Mouse (Mus musculus) MEL (cell line): ENCODE results near the gene Upk3b. TPM values are rescaled to one million over a fixed set of nuclear protein-coding genes. Genes with fewer than 3 reads are reported as not detected.
A peak's percentile ranks its signal among the peaks of the same experiment; 100 is the strongest.

ENCODE experiments used
- DNase-seq: peaks from one replicate; pipeline ENCODE4 v3.0.0; 2011; ENCODE audit warnings: low read depth, low spot score
- H3K27ac ChIP-seq: 2 replicates; pipeline ENCODE4 v1.5.1; 2012; ENCODE audit warnings: low read depth, mild to moderate bottlenecking, control low read depth, low read length, moderate library complexity; ENCODE audit not compliant: control insufficient read depth
- H3K27me3 ChIP-seq, 2 experiments: fragments of 150-350 bp in 1 of 2; sonication (generic) in 1 of 2; 2 replicates each; pipeline ENCODE4 v1.6.1; 2012; ENCODE audit warnings: low read length in 2 of 2, mild to moderate bottlenecking in 2 of 2, improper control_type of control experiment in 1 of 2, moderate library complexity in 1 of 2; ENCODE audit not compliant: insufficient read depth in 2 of 2, control insufficient read depth in 1 of 2
- H3K36me3 ChIP-seq, 2 experiments: 2 replicates each; pipeline ENCODE4 v1.6.1; 2012 to 2014; ENCODE audit warnings: low read length in 2 of 2, improper control_type of control experiment in 1 of 2, inconsistent platforms in 1 of 2, mild to moderate bottlenecking in 1 of 2; ENCODE audit not compliant: insufficient read depth in 2 of 2, control insufficient read depth in 1 of 2
- H3K4me1 ChIP-seq, 2 experiments: fragments of 150-350 bp in 1 of 2; sonication (generic) in 1 of 2; 2 replicates each; pipeline ENCODE4 v1.6.1; 2012; ENCODE audit warnings: low read length in 2 of 2, improper control_type of control experiment in 1 of 2, mild to moderate bottlenecking in 1 of 2; ENCODE audit not compliant: insufficient read depth in 2 of 2, control insufficient read depth in 1 of 2
- H3K4me3 ChIP-seq, 2 experiments: fragments of 150-350 bp in 1 of 2; sonication (generic) in 1 of 2; 2 replicates each; pipeline ENCODE4 v1.5.1; 2012; ENCODE audit warnings: low read depth in 2 of 2, low read length in 2 of 2, mild to moderate bottlenecking in 2 of 2, moderate library complexity in 2 of 2, control low read depth in 1 of 2, improper control_type of control experiment in 1 of 2; ENCODE audit not compliant: control insufficient read depth in 1 of 2, insufficient read depth in 1 of 2
- H3K79me2 ChIP-seq: 2 replicates; pipeline ENCODE4 v1.6.1; 2012; ENCODE audit warnings: mild to moderate bottlenecking, low read length, moderate library complexity; ENCODE audit not compliant: control insufficient read depth, poor library complexity, insufficient read depth
- H3K9ac ChIP-seq: 2 replicates; pipeline ENCODE4 v1.6.1; 2012; ENCODE audit warnings: low read depth, mild to moderate bottlenecking, control low read depth, low read length, moderate library complexity; ENCODE audit not compliant: control insufficient read depth, poor library complexity, severe bottlenecking
- H3K9me3 ChIP-seq: fragments of 150-350 bp; sonication (generic); replicated peaks from 2 replicates; pipeline ENCODE4 v1.6.1; 2012; ENCODE audit warnings: mild to moderate bottlenecking, low read length, improper control_type of control experiment, moderate library complexity; ENCODE audit not compliant: insufficient read depth
- CTCF ChIP-seq, 3 experiments: IDR thresholded peaks in 2 of 3; conservative IDR thresholded peaks in 1 of 3; 2 replicates each; pipeline ENCODE4 v1.5.1; 2011 to 2012; ENCODE audit warnings: low read length in 3 of 3, low read depth in 2 of 3, mild to moderate bottlenecking in 2 of 3, improper control_type of control experiment in 1 of 3, inconsistent platforms in 1 of 3, mixed read lengths in 1 of 3, moderate library complexity in 1 of 3; ENCODE audit not compliant: control insufficient read depth in 1 of 3, insufficient read depth in 1 of 3, poor library complexity in 1 of 3, severe bottlenecking in 1 of 3
- E2F4 ChIP-seq: IDR thresholded peaks from 2 replicates; pipeline ENCODE4 v1.6.1; 2011; ENCODE audit warnings: low read depth, low read length, improper control_type of control experiment, borderline replicate concordance
- EP300 ChIP-seq, 2 experiments: IDR thresholded peaks; 2 replicates each; pipeline ENCODE4 v1.6.1; 2011; ENCODE audit warnings: improper control_type of control experiment in 2 of 2, low read length in 2 of 2, low read depth in 1 of 2, mild to moderate bottlenecking in 1 of 2
- ETS1 ChIP-seq: IDR thresholded peaks from 2 replicates; pipeline ENCODE4 v1.6.1; 2012; ENCODE audit warnings: low read depth, mild to moderate bottlenecking, inconsistent platforms, low read length, improper control_type of control experiment, moderate library complexity
- GABPA ChIP-seq: IDR thresholded peaks from 2 replicates; pipeline ENCODE4 v1.6.1; 2012; ENCODE audit warnings: low read depth, mild to moderate bottlenecking, inconsistent platforms, low read length, improper control_type of control experiment, moderate library complexity
- HCFC1 ChIP-seq: IDR thresholded peaks from 2 replicates; pipeline ENCODE4 v1.6.1; 2012; ENCODE audit warnings: low read depth, mild to moderate bottlenecking, inconsistent platforms, low read length, improper control_type of control experiment, moderate library complexity
- KAT2A ChIP-seq: conservative IDR thresholded peaks from 2 replicates; pipeline ENCODE4 v1.6.1; 2012; ENCODE audit warnings: low read depth, low read length, improper control_type of control experiment, inconsistent platforms
- MAX ChIP-seq: IDR thresholded peaks from 2 replicates; pipeline ENCODE4 v1.6.1; 2011; ENCODE audit warnings: low read length, improper control_type of control experiment
- MAZ ChIP-seq: IDR thresholded peaks from 2 replicates; pipeline ENCODE4 v1.6.1; 2012; ENCODE audit warnings: low read depth, mild to moderate bottlenecking, inconsistent platforms, low read length, improper control_type of control experiment
- MEF2A ChIP-seq: IDR thresholded peaks from 2 replicates; pipeline ENCODE4 v1.6.1; 2014; ENCODE audit warnings: low read depth, mild to moderate bottlenecking, inconsistent platforms, low read length, improper control_type of control experiment; ENCODE audit not compliant: poor library complexity, insufficient replicate concordance, severe bottlenecking; ENCODE audit errors: extremely low read depth
- MYB ChIP-seq: IDR thresholded peaks from 2 replicates; pipeline ENCODE4 v1.6.1; 2011; ENCODE audit warnings: mild to moderate bottlenecking, low read depth, low read length, improper control_type of control experiment
- MYC ChIP-seq: IDR thresholded peaks from 2 replicates; pipeline ENCODE4 v1.6.1; 2011; ENCODE audit warnings: low read depth, mild to moderate bottlenecking, low read length, improper control_type of control experiment, moderate library complexity
- NRF1 ChIP-seq: IDR thresholded peaks from 2 replicates; pipeline ENCODE4 v1.6.1; 2014; ENCODE audit warnings: low read depth, mild to moderate bottlenecking, inconsistent platforms, low read length, improper control_type of control experiment, moderate library complexity; ENCODE audit not compliant: poor library complexity, insufficient read depth, severe bottlenecking
- POLR2AphosphoS2 ChIP-seq: IDR thresholded peaks from 2 replicates; pipeline ENCODE4 v1.6.1; 2011; ENCODE audit warnings: low read length, improper control_type of control experiment
- POLR2AphosphoS5 ChIP-seq: IDR thresholded peaks from 2 replicates; pipeline ENCODE4 v1.6.1; 2012; ENCODE audit warnings: low read depth, borderline replicate concordance, mild to moderate bottlenecking, inconsistent platforms, low read length, moderate library complexity, mixed read lengths
- RAD21 ChIP-seq: IDR thresholded peaks from 2 replicates; pipeline ENCODE4 v1.6.1; 2011; ENCODE audit warnings: mild to moderate bottlenecking, low read depth, low read length, improper control_type of control experiment
- RCOR1 ChIP-seq: IDR thresholded peaks from 2 replicates; pipeline ENCODE4 v1.6.1; 2012; ENCODE audit warnings: low read depth, mild to moderate bottlenecking, inconsistent platforms, low read length, improper control_type of control experiment
- SIN3A ChIP-seq: IDR thresholded peaks from 2 replicates; pipeline ENCODE4 v1.6.1; 2012; ENCODE audit warnings: low read length, improper control_type of control experiment, inconsistent platforms
- SMC3 ChIP-seq: IDR thresholded peaks from 2 replicates; pipeline ENCODE4 v1.6.1; 2011; ENCODE audit warnings: low read depth, low read length, improper control_type of control experiment
- TAL1 ChIP-seq: IDR thresholded peaks from 2 replicates; pipeline ENCODE4 v1.6.1; 2012; ENCODE audit warnings: mild to moderate bottlenecking, inconsistent platforms, low read length, moderate library complexity, mixed read lengths
- TCF12 ChIP-seq: IDR thresholded peaks from 2 replicates; pipeline ENCODE4 v1.6.1; 2014; ENCODE audit warnings: low read depth, mild to moderate bottlenecking, inconsistent platforms, low read length, improper control_type of control experiment, moderate library complexity
- ZMIZ1 ChIP-seq: IDR thresholded peaks from 2 replicates; pipeline ENCODE4 v1.6.1; 2012; ENCODE audit warnings: low read depth, mild to moderate bottlenecking, inconsistent platforms, low read length, improper control_type of control experiment, moderate library complexity
- polyA plus RNA-seq, 2 experiments: library from polyadenylated mRNA; stranded (reverse) in 1 of 2; unstranded in 1 of 2; fragments of >175 nt in 1 of 2; fragments of >200 nt in 1 of 2; gene quantifications; 2 replicates each; pipeline versions ENCODE4 v1.2.1 to v1.2.4; 2012; ENCODE audit warnings: low replicate concordance in 2 of 2, low read depth in 1 of 2; ENCODE audit not compliant: insufficient read length in 2 of 2, insufficient read depth in 1 of 2, missing spikeins in 1 of 2
- total RNA-seq: library from RNA; depleted of rRNA; stranded (reverse); fragments of 300-350 nt; gene quantifications from 2 replicates; pipeline ENCODE4 v1.2.3, GENCODE M21; 2012

Upk3b gene
- total and polyA plus RNA-seq, 3 experiments: not detected

- Histone ChIP-seq H3K27ac (no peak overlapping the region), H3K9ac (no peak overlapping the region), H3K36me3 (no peaks in the 10 kb centered on the region), H3K4me3 (no peak overlapping the region), H3K9me3 (no peaks in the 10 kb centered on the region), H3K27me3 (no peaks in the 10 kb centered on the region), H3K79me2 (no peaks in the 10 kb centered on the region), H3K4me1 (peaks cover 0 to 3% of the 10 kb centered on the region in 2 experiments; a peak in 3 of 4 replicates)
- TF ChIP-seq TAL1 (no peak), ETS1 (no peak), E2F4 (no peak), POLR2AphosphoS2 (no peak), MYC (no peak), HCFC1 (no peak)
- DNase-seq: peak; percentile 39
Measured at GRCm38 (mm10) chr5:136041260-136041659, 3.0 kb downstream of the Upk3b start.

DNA sequence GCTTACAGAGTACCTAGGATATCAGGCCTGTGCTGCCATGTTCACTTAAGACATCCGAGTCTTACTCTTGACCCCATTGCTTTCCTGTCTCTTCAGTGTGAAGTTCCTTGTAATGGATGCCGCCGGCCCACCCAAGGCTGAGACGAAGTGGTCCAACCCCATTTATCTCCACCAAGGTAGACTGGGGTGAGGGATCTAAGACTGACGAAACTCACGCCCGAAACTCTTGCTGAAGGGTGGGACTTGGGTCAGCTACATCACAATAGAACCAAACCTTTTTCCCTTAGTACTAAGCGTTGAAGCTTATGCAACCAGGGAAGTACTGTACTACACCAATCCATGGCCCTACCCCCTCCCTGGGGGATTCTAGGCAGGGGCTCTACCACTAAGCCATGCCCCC is 3.4 kb downstream of the Upk3b start:
- Histone ChIP-seq H3K9ac (no peak overlapping the region), H3K4me1 (peaks cover 0 to 3% of the 10 kb centered on the region in 2 experiments; a peak in 3 of 4 replicates), H3K79me2 (no peaks in the 10 kb centered on the region), H3K27me3 (no peaks in the 10 kb centered on the region), H3K36me3 (no peaks in the 10 kb centered on the region), H3K9me3 (no peaks in the 10 kb centered on the region), H3K4me3 (no peak overlapping the region), H3K27ac (no peak overlapping the region)
- TF ChIP-seq GABPA: no peak
- no peak for TF ChIP-seq POLR2AphosphoS5
- no peak for TF ChIP-seq RCOR1
- TF ChIP-seq ZMIZ1: no peak
- TF ChIP-seq SIN3A: no peak
- TF ChIP-seq TCF12: no peak
- no peak for TF ChIP-seq RAD21
- no peak for TF ChIP-seq SMC3
- no peak for TF ChIP-seq MEF2A
- TF ChIP-seq MYB: no peak
- TF ChIP-seq TAL1: no peak
- no peak for TF ChIP-seq EP300 (IDR thresholded peaks at IDR 0.05; ENCODE audit: low read depth in 1 of 2, low read length in 2 of 2)
- no peak for TF ChIP-seq NRF1
- no peak for TF ChIP-seq CTCF (IDR thresholded peaks at IDR 0.05 in 2 of 3, conservative IDR thresholded peaks at IDR 0.05 in 1 of 3; ENCODE audit: control insufficient read depth in 1 of 3, insufficient read depth in 1 of 3, low read depth in 2 of 3, low read length in 3 of 3, poor library complexity in 1 of 3, severe bottlenecking in 1 of 3)
- no peak for TF ChIP-seq ETS1
- no peak for TF ChIP-seq KAT2A
- TF ChIP-seq MAX: no peak
- TF ChIP-seq POLR2AphosphoS2: no peak
- no peak for TF ChIP-seq MAZ
- TF ChIP-seq MYC: no peak
- DNase-seq: no peak
